Mouse (Mus musculus): ENCODE measurements at regions not wholly inside any gene's neighbourhood (a gene's known extent, or its start where the extent isn't known, plus 50 kb on each side); places are given as distances from the start of the nearest gene placed in this dataset.

DNA sequence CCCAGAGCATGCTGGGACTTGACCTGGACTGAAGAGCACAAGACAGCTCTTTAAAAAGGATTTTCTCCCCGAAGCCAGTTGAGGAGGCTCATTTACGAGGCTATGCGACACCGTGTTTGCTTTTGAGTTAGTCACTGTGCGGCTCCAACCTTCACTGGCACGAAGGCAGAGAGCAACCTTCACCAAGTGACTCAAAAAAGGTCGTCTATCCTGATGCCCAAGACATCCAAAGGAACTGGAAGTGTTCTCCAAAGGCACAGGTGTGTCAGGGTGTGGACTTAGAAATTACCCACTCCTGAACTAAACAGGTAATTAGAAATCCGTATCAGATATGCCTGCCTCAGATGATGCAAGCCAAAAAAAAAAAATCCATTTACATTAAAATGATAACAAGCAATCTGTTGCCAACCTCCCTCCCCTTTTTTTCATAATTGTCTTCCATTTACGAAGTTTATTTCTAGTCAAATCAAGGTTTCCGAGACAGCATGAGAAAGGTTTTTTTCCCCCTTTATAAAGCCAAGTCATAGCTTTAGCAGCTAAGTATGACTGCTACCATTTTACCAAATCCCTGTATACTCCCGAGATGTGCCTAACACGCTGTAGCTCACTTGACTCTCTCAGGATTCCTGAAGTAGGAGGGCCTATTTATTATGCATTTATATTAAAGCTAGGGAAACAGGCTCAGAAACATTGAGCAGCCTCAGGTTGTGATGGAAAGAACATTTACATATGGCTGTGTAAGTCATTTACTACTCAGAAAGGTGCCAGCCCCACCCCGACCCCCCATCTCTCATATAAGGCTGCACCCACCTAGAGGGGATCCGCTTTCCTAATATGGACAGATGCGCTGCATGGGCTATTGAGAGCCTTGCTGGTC is 110.3 kb upstream of the Cpm start:
- Histone ChIP-seq H3K36me3 (ENCODE audit: control insufficient read depth, insufficient read depth, low read length) (no peaks in the 10 kb centered on the region), H3K27ac (ENCODE audit: low read length) (peak overlapping the region; percentile 1; the same call in 1 of the 2 replicates), H3K27me3 (ENCODE audit: control insufficient read depth, insufficient read depth, low read depth, low read length) (no peaks in the 10 kb centered on the region), H3K9ac (ENCODE audit: low read length) (no peak overlapping the region), H3K4me2 (ENCODE audit: low read depth, low read length) (no peak overlapping the region), H3K4me1 (replicated peaks; ENCODE audit: control insufficient read depth, insufficient read depth, low read length) (peaks cover 11% of the 10 kb centered on the region; the same call in 1 of the 2 replicates), H3K4me3 (ENCODE audit: low read length) (no peak overlapping the region), H3K9me3 (ENCODE audit: control insufficient read depth, low read length) (no peaks in the 10 kb centered on the region)
- 57% methylated on average over 15 of the region's 15 CpGs for WGBS
- no peak for ATAC-seq (ENCODE audit: low read depth)

DNA sequence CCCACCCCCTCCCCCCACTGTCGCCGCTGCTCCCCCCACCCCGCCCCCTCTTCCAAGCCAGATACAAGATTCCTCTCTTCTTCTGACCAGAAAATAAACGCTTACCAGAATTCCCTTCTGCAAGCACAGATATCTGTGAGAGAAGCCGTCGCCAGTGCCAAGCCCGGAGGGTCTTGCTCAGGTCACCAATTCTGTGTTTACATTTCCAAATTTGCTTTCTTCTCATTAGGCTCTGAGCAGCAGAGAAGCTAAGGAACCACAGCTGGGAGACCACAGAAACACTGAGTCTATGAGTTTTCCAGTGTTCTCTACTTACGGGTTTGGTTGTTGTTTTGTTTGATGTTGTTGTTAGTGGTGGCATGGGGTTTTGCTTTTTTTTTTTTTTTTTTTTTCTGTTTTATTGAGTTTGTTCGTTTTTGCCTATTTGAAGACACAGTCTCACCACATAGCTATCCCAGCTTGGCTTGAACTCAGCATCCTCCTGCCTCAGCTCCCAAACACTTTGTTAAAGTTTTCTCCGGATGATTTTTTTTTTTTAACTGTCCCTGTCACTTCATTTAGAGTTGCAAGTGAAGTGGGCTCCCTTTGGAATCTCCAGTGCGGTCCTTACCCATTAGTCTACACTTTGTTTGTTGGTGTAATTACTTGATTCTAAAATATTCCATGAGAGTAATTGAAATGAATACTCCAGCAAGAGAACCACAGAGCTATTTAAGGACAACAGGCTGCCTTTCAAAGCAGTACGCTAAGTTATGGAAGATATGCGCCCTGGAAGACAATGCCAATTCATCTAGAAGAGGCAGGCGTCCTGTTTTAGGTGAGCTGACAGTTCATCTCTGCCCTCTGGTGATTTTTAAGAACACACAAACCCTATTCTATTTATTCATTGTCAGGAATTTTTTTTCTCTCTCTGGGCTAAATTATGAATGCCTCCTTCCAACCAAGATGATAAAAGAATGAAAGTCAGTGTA is 111.2 kb upstream of the Cpm start:
- Histone ChIP-seq H3K9ac (ENCODE audit: low read length) (no peak overlapping the region), H3K36me3 (ENCODE audit: control insufficient read depth, insufficient read depth, low read length) (no peaks in the 10 kb centered on the region), H3K27me3 (ENCODE audit: control insufficient read depth, insufficient read depth, low read depth, low read length) (no peaks in the 10 kb centered on the region), H3K9me3 (ENCODE audit: control insufficient read depth, low read length) (no peaks in the 10 kb centered on the region), H3K4me3 (ENCODE audit: low read length) (no peak overlapping the region), H3K27ac (ENCODE audit: low read length) (peak overlapping the region; percentile 43), H3K4me1 (replicated peaks; ENCODE audit: control insufficient read depth, insufficient read depth, low read length) (peaks cover 11% of the 10 kb centered on the region; the same call in 1 of the 2 replicates), H3K4me2 (ENCODE audit: low read depth, low read length) (0 out of 2 replicates have a peak overlapping the region, but pooled peaks have one; percentile 6)
- peak; percentile 76 for ATAC-seq (ENCODE audit: low read depth)
- WGBS, result 31% methylated on average over 14 of the region's 14 CpGs

DNA sequence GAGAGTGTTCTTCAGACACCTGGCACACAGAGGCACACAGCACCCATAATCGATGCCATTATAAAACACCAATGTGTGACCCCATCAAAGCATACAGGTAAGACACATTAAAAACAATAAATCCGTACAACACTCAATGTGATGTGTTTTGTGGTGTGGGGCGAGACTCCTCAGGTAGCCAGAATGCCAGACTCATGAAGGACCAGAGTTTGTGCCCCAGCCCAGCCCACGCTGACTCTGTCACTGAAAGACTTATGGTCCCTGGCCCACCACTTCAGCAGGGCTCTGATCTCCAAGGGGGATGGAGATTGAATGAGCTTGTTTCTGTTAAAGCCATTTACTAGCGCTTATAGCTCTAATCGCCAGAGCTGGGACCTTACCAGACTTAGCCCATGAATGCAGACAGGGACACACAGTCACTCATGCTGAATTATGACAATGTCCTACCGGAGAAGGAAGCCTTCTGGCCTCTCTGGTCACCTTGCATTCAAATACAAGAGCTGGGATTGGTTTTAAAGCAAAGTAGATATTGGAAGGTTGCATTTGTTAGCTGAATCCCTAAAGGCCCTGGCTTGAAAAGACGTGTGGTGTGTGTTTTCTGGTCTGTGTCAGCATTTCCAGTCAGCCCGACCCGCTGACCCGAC is 112.1 kb upstream of the Cpm start:
- Histone ChIP-seq H3K9me3 (ENCODE audit: control insufficient read depth, low read length) (no peaks in the 10 kb centered on the region), H3K27me3 (ENCODE audit: control insufficient read depth, insufficient read depth, low read depth, low read length) (no peaks in the 10 kb centered on the region), H3K27ac (ENCODE audit: low read length) (peak overlapping the region; percentile 43), H3K4me3 (ENCODE audit: low read length) (no peak overlapping the region), H3K4me1 (replicated peaks; ENCODE audit: control insufficient read depth, insufficient read depth, low read length) (peaks cover 11% of the 10 kb centered on the region; the same call in 1 of the 2 replicates), H3K36me3 (ENCODE audit: control insufficient read depth, insufficient read depth, low read length) (no peaks in the 10 kb centered on the region), H3K9ac (ENCODE audit: low read length) (no peak overlapping the region), H3K4me2 (ENCODE audit: low read depth, low read length) (0 out of 2 replicates have a peak overlapping the region, but pooled peaks have one; percentile 6)
- peak; percentile 29; the same call in 1 of the 2 replicates for ATAC-seq (ENCODE audit: low read depth)
- WGBS, result 49% methylated on average over 11 of the region's 11 CpGs

DNA sequence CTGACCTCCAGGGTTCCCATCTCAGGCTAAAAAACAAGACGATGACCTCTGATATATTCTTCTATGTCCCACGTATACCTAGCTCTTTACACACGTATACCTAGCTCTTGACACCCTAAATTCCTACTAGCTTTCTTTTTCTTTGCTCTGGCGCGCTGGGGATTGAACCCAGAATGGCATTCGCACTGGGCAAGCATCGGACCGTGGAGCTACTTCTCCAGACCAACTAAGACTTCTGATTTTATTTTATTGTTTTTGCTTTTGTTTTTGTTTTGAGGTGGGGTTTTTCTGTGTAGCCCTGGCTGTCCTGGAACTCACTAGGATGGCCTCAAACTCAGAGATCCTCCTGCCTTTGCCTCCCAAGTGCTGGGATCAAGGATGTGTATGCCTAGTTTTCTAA is 112.8 kb upstream of the Cpm start:
- Histone ChIP-seq H3K36me3 (ENCODE audit: control insufficient read depth, insufficient read depth, low read length) (no peaks in the 10 kb centered on the region), H3K4me2 (ENCODE audit: low read depth, low read length) (no peak overlapping the region), H3K9ac (ENCODE audit: low read length) (no peak overlapping the region), H3K27ac (ENCODE audit: low read length) (no peak overlapping the region), H3K27me3 (ENCODE audit: control insufficient read depth, insufficient read depth, low read depth, low read length) (no peaks in the 10 kb centered on the region), H3K4me3 (ENCODE audit: low read length) (no peak overlapping the region), H3K9me3 (ENCODE audit: control insufficient read depth, low read length) (no peaks in the 10 kb centered on the region), H3K4me1 (replicated peaks; ENCODE audit: control insufficient read depth, insufficient read depth, low read length) (peaks cover 11% of the 10 kb centered on the region; the same call in 1 of the 2 replicates)
- ATAC-seq (ENCODE audit: low read depth), result no peak
- 76% methylated on average over 8 of the region's 8 CpGs for WGBS

DNA sequence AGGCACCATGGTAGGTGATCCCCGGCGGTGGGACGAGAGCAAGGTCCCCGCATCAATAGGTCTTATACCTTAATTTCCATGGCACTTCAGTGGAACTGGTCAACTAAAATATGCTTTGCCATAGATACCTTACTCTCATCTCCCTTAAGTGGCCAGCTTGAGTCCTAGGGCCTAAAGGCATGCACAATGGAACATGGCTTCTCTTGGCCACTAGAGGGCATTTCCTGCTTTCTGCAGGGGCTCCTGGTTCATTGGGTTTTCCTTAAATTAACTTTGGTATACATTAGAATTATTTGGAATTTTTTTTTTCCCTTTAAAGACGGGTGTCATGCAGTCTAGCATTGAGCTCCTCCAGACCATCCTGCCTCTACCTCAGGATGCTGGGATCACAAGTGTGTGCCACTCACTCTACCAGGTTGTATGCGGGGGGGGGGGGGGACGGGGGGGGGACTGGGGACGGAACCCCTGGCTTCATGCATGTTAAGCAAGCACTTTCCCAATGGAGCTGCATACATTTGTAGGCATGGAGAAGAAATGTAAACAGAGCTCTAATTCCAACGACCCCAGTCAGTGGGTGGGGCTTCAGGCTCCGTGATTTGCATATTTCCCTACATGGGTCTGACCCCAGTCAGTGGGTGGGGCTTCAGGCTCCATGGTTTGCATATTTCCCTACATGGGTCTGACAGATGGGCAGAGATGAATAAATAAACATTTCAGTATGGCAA is 113.4 kb upstream of the Cpm start:
- H3K36me3 ChIP-seq (ENCODE audit: control insufficient read depth, insufficient read depth, low read length), result no peaks in the 10 kb centered on the region
- H3K27me3 ChIP-seq (ENCODE audit: control insufficient read depth, insufficient read depth, low read depth, low read length), result no peaks in the 10 kb centered on the region
- H3K9ac ChIP-seq (ENCODE audit: low read length), result no peak overlapping the region
- H3K27ac ChIP-seq (ENCODE audit: low read length), result no peak overlapping the region
- H3K4me3 ChIP-seq (ENCODE audit: low read length), result no peak overlapping the region
- ATAC-seq (ENCODE audit: low read depth), result peak; percentile 11
- WGBS, result 51% methylated on average over 10 of the region's 10 CpGs
- no peak overlapping the region for H3K4me2 ChIP-seq (ENCODE audit: low read depth, low read length)
- no peaks in the 10 kb centered on the region for H3K9me3 ChIP-seq (ENCODE audit: control insufficient read depth, low read length)
- peaks cover 11% of the 10 kb centered on the region; the same call in 1 of the 2 replicates for H3K4me1 ChIP-seq (replicated peaks; ENCODE audit: control insufficient read depth, insufficient read depth, low read length)

DNA sequence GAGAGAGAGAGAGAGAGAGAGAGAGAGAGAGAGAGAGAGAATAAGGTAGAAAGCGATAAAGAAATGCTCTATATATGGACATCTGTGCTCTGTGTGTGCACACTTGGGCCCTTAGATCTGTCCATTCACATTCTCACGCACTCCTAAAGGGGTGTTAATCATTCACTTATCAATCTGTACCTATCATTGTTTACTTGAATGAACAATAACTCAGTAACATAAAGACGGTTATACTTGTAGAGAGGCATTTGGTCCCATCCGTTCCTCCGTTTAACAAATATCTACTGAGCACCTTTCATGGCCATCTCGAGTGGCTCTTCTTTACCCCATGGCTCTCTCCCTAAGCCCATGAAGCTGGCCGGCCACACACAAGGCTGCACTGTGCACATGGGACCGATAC is 114.3 kb upstream of the Cpm start:
- H3K4me2 ChIP-seq (ENCODE audit: low read depth, low read length), result no peak overlapping the region
- WGBS, result 75% methylated on average over 8 of the region's 8 CpGs
- H3K9ac ChIP-seq (ENCODE audit: low read length), result no peak overlapping the region
- peaks cover 11% of the 10 kb centered on the region; the same call in 1 of the 2 replicates for H3K4me1 ChIP-seq (replicated peaks; ENCODE audit: control insufficient read depth, insufficient read depth, low read length)
- no peaks in the 10 kb centered on the region for H3K36me3 ChIP-seq (ENCODE audit: control insufficient read depth, insufficient read depth, low read length)
- H3K4me3 ChIP-seq (ENCODE audit: low read length), result no peak overlapping the region
- no peak overlapping the region for H3K27ac ChIP-seq (ENCODE audit: low read length)
- H3K9me3 ChIP-seq (ENCODE audit: control insufficient read depth, low read length), result no peaks in the 10 kb centered on the region
- no peaks in the 10 kb centered on the region for H3K27me3 ChIP-seq (ENCODE audit: control insufficient read depth, insufficient read depth, low read depth, low read length)
- ATAC-seq (ENCODE audit: low read depth), result no peak

DNA sequence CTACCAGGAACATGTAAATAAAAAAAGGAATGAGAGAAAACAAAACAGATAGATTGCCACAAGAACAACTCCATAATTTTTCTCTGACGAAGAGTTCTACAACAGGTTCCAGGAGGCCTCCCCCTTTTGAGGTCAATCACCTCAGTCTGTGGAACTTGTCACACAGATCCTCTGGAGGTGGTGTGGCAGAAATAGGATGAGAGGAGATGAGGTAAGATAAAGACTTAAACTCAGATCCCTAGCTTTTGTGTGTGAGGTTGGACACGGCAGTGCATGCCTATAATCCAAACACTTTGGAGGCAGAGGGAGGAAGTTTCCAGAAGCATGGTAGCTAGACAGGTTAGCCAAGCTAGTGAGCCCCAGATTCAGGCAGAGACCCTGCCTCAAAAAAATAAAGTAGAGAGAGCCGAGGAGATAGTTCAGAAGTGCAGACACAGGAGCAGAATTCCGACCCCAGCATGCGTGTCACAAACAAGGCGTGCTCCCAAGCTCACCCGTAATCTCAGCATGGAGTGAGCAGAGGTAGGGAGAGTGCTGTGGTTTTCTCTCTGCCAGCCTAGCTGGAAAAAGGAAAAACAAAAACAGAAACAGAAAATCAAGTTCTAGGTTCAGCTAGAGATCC is 115.3 kb upstream of the Cpm start:
- ATAC-seq (ENCODE audit: low read depth), result no peak
- H3K4me2 ChIP-seq (ENCODE audit: low read depth, low read length), result no peak overlapping the region
- no peak overlapping the region for H3K27ac ChIP-seq (ENCODE audit: low read length)
- no peak overlapping the region for H3K4me3 ChIP-seq (ENCODE audit: low read length)
- H3K27me3 ChIP-seq (ENCODE audit: control insufficient read depth, insufficient read depth, low read depth, low read length), result no peaks in the 10 kb centered on the region
- 86% methylated on average over 7 of the region's 7 CpGs for WGBS
- H3K9me3 ChIP-seq (ENCODE audit: control insufficient read depth, low read length), result no peaks in the 10 kb centered on the region
- H3K9ac ChIP-seq (ENCODE audit: low read length), result no peak overlapping the region
- H3K36me3 ChIP-seq (ENCODE audit: control insufficient read depth, insufficient read depth, low read length), result no peaks in the 10 kb centered on the region
- peaks cover 11% of the 10 kb centered on the region; the same call in 1 of the 2 replicates for H3K4me1 ChIP-seq (replicated peaks; ENCODE audit: control insufficient read depth, insufficient read depth, low read length)

All from lung, embryonic 16.5 days (tissue).